Mouse (Mus musculus): ENCODE results near the gene Ednrb.
A peak's percentile ranks its signal among the peaks of the same experiment; 100 is the strongest.

GRCm38 (mm10) chr14:103844011-103844549, at the start of gene Ednrb:
- peak; percentile 15; the same call in 1 of the 2 replicates for TF ChIP-seq CTCF (IDR thresholded peaks at IDR 0.05; ENCODE audit: low read depth)
- no peak for TF ChIP-seq EP300 (IDR thresholded peaks at IDR 0.05; ENCODE audit: low read depth)

Data from heart, postnatal 0 days (tissue).